14 mouse cellular contexts compared by ENCODE assay signal in the genomic region with DNA sequence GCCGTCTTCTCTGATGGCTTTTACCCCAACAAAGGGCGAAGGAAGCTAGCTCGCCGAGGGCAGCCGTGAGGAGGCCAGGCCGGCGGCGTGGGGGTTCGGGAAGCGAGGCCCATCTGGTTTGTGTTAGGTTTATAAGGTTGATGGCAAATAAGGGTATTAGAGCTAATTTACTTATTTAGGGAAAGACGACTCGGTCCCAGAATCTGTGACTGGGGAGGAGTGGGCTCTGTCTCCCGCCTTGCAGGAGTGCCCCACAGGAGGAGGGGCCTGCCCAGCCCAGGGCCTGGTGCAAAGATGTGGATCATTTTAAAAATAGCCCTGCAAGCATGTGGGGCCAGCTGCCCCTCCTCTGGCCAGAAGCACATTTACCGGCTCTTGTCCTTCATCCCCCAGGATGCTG.
"Had no signal": no experiment of that assay in that cellular context is flagged by ENCODE, and none has a peak within 500 bp of the region (broad histone marks: within the 10 kb centered on the region; RNA-seq: fewer than 3 reads in every experiment).

No protein-coding gene starts in this region.

- H3K4me3 ChIP-seq: liver, embryonic 13.5 days; lung, embryonic 15.5 days; megakaryocyte, embryonic 14.5 days; midbrain, embryonic 12.5 days; myocyte; neural tube, embryonic 15.5 days had no signal

- H3K4me1 ChIP-seq: liver, embryonic 13.5 days; megakaryocyte, embryonic 14.5 days; midbrain, embryonic 12.5 days; neural tube, embryonic 15.5 days had no signal

- H3K27me3 ChIP-seq: liver, embryonic 13.5 days had no signal

- H3K36me3 ChIP-seq: liver, embryonic 13.5 days; lung, embryonic 15.5 days; midbrain, embryonic 12.5 days; neural tube, embryonic 15.5 days had no signal

- DNase-seq: kidney, postnatal 25 days; liver; liver, embryonic 13.5 days; liver, postnatal 0 days; lung, postnatal 14 days; right cerebral cortex, adult 18-20 months; right cerebral cortex, postnatal 25 days; thymus, postnatal 36 days had no signal

- H3K4me2 ChIP-seq: liver, embryonic 13.5 days; lung, embryonic 15.5 days; midbrain, embryonic 12.5 days; neural tube, embryonic 15.5 days had no signal

- H3K27ac ChIP-seq: liver, embryonic 13.5 days; lung, embryonic 15.5 days; macrophage; midbrain, embryonic 12.5 days; neural tube, embryonic 15.5 days had no signal

- H3K9me3 ChIP-seq: liver, embryonic 13.5 days; lung, embryonic 15.5 days; midbrain, embryonic 12.5 days; neural tube, embryonic 15.5 days had no signal

- H3K9ac ChIP-seq: liver, embryonic 13.5 days; liver, postnatal 0 days; lung, embryonic 15.5 days; midbrain, embryonic 12.5 days; neural tube, embryonic 15.5 days had no signal

- ATAC-seq: liver, postnatal 0 days had no signal
